ENCODE assay signal across 8 mouse cellular contexts in the genomic region with DNA sequence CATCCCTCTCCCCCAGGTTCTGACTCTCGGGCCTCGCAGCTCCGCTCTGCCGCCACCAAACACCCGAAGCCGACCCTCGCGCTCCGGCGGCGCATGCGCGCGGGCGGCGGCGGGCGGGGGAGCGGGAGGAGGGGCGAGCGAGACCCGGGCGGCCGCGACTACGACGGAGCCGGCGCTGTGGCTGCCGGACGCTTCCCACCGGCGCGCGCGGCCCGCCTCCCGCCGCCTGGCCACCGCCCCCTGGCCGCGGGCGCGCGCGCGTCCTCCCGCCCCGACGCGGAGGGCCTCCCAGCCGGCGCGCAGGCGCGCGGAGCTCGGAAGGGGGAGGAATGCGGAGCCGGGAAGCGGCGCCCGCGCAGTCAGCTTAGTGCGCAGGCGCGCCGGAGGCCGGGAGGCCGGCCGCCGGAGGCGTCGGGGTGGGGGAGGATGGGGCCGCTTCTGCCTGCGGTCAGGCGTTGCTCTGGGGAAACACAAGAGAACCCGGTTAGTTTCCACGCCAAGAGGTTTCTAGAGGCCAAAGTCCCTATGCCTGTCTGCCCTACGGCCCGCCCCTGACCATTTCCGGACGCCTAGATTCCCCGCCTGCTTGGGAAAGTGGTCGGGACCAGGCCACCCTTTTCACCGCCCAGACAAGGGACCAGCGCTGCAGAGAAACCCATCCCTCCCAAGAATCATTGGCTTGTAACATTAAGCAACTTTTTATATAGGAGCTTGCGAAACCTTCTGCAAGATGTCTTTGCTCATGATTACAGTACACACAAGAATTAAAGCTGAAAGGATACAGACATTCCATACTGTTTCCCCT. TPM values are rescaled to one million over a fixed set of nuclear protein-coding genes. Genes with fewer than 3 reads are reported as not detected.
DNase-seq lines count a peak whose midpoint lies in the region; ATAC-seq and TF ChIP-seq lines count a peak whose summit lies in the region.

A gene (minus strand): TSS at position 190 of the 805 bp plus-strand sequence.

- no peak for TF ChIP-seq CTCF in heart, adult 2 months (IDR thresholded peaks at IDR 0.05)
- no peak for TF ChIP-seq CTCF in kidney, adult 2 months (conservative IDR thresholded peaks at IDR 0.05; ENCODE audit: insufficient read depth, insufficient read length, low read depth, low read length)
- no peak for TF ChIP-seq CTCF in spleen, adult 2 months (IDR thresholded peaks at IDR 0.05; ENCODE audit: extremely low read depth, insufficient read depth, insufficient read length, insufficient replicate concordance)

- DNase-seq in 416B (ENCODE audit: low read depth) = peak; percentile 98
- peak; percentile 96 to 98 for DNase-seq in adrenal gland, postnatal 36 days
- peak; percentile 95 to 99 for DNase-seq in heart, adult 2 months
- peak; percentile 97 for DNase-seq in kidney, adult 2 months
- peak; percentile 90 for DNase-seq in limb, embryonic 14.5 days (ENCODE audit: low spot score)
- DNase-seq in spleen, adult 2 months (ENCODE audit: low read depth in 1 of 2, low spot score in 2 of 2) = peak; percentile 86 to 92

- TF ChIP-seq POLR2A in heart, adult 2 months (IDR thresholded peaks at IDR 0.05; ENCODE audit: insufficient read depth, low read depth, low read length) = peak; percentile 90
- TF ChIP-seq POLR2A in kidney, adult 2 months (IDR thresholded peaks at IDR 0.05; ENCODE audit: low read depth, low read length) = peak; percentile 20
- TF ChIP-seq POLR2A in limb, embryonic 14.5 days (IDR thresholded peaks at IDR 0.05; ENCODE audit: borderline replicate concordance, extremely low read depth, insufficient read depth, insufficient read length) = peak; percentile 97; the same call in 1 of the 2 replicates
- TF ChIP-seq POLR2A in spleen, adult 2 months (IDR thresholded peaks at IDR 0.05; ENCODE audit: low read depth, low read length) = peak; percentile 85

- under 1% methylated on average over 68 of the region's 88 CpGs for WGBS in embryonic facial prominence, embryonic 13.5 days
- 2% methylated on average over 88 of the region's 88 CpGs for WGBS in heart, adult 2 months
- under 1% methylated on average over 88 of the region's 88 CpGs for WGBS in kidney, adult 2 months
- 0% methylated on average over 41 of the region's 88 CpGs for WGBS in limb, embryonic 14.5 days
- 1% methylated on average over 58 of the region's 88 CpGs for WGBS in midbrain, embryonic 16.5 days
- 2% methylated on average over 85 of the region's 88 CpGs for WGBS in spleen, adult 2 months

- H3K79me2 ChIP-seq in heart, adult 2 months (replicated peaks; ENCODE audit: control insufficient read depth, insufficient read depth, low read length) = peaks cover 3% of the 10 kb centered on the region; the same call in 1 of the 2 replicates

- H3K27ac ChIP-seq in embryonic facial prominence, embryonic 13.5 days = peak within 1 kb of the TSS; percentile 99
- peak within 1 kb of the TSS; percentile 97 for H3K27ac ChIP-seq in heart, adult 2 months
- peak within 1 kb of the TSS; percentile 95 for H3K27ac ChIP-seq in kidney, adult 2 months (ENCODE audit: insufficient read depth, low read depth, low read length)
- H3K27ac ChIP-seq in limb, embryonic 14.5 days (replicated peaks; ENCODE audit: low read depth, low read length) = peak within 1 kb of the TSS; percentile 97
- peak within 1 kb of the TSS; percentile 95 for H3K27ac ChIP-seq in midbrain, embryonic 16.5 days (ENCODE audit: low read length)
- peak within 1 kb of the TSS; percentile 100 for H3K27ac ChIP-seq in spleen, adult 2 months (ENCODE audit: insufficient read depth, low read length)

- H3K4me1 ChIP-seq in embryonic facial prominence, embryonic 13.5 days = peaks cover 23% of the 10 kb centered on the region
- peaks cover 5% of the 10 kb centered on the region for H3K4me1 ChIP-seq in heart, adult 2 months (ENCODE audit: control insufficient read depth, insufficient read depth, low read length)
- H3K4me1 ChIP-seq in kidney, adult 2 months (ENCODE audit: control insufficient read depth, insufficient read depth, low read length) = no peaks in the 10 kb centered on the region; the same call in 1 of the 2 replicates
- peaks cover 10% of the 10 kb centered on the region; the same call in 1 of the 2 replicates for H3K4me1 ChIP-seq in limb, embryonic 14.5 days (ENCODE audit: control insufficient read depth, insufficient read depth, low read length)
- peaks cover 29% of the 10 kb centered on the region for H3K4me1 ChIP-seq in midbrain, embryonic 16.5 days (ENCODE audit: control insufficient read depth, insufficient read depth, low read length)
- peaks cover 8% of the 10 kb centered on the region for H3K4me1 ChIP-seq in spleen, adult 2 months (ENCODE audit: control insufficient read depth, insufficient read depth, insufficient read length)

- intact Hi-C loops in heart, adult 2 months (cut with DNase I) = loop anchor here (1.0 to 2.0 kb wide), 3 partner anchors 8 to 36 kb away; no protein-coding TSS in a partner anchor

- H3K9ac ChIP-seq in embryonic facial prominence, embryonic 13.5 days = peak within 1 kb of the TSS; percentile 94
- peak within 1 kb of the TSS; percentile 91 for H3K9ac ChIP-seq in heart, adult 2 months (ENCODE audit: low read depth, low read length)
- H3K9ac ChIP-seq in limb, embryonic 14.5 days (ENCODE audit: low read depth, low read length, severe bottlenecking) = peak within 1 kb of the TSS; percentile 89
- H3K9ac ChIP-seq in midbrain, embryonic 16.5 days (ENCODE audit: low read depth, low read length) = peak within 1 kb of the TSS; percentile 92

- no peaks in the 10 kb centered on the region for H3K36me3 ChIP-seq in embryonic facial prominence, embryonic 13.5 days
- peaks cover 5% of the 10 kb centered on the region; the same call in 1 of the 2 replicates for H3K36me3 ChIP-seq in heart, adult 2 months (ENCODE audit: control insufficient read depth, insufficient read depth, low read length)
- H3K36me3 ChIP-seq in kidney, adult 2 months (ENCODE audit: control insufficient read depth, insufficient read depth, low read length) = no peaks in the 10 kb centered on the region
- H3K36me3 ChIP-seq in limb, embryonic 14.5 days (ENCODE audit: control insufficient read depth, insufficient read depth, low read length) = no peaks in the 10 kb centered on the region
- no peaks in the 10 kb centered on the region for H3K36me3 ChIP-seq in midbrain, embryonic 16.5 days (ENCODE audit: control insufficient read depth, insufficient read depth, low read length)
- no peaks in the 10 kb centered on the region for H3K36me3 ChIP-seq in spleen, adult 2 months (ENCODE audit: control insufficient read depth, insufficient read depth, low read length)

- no peaks in the 10 kb centered on the region for H3K27me3 ChIP-seq in embryonic facial prominence, embryonic 13.5 days
- H3K27me3 ChIP-seq in heart, adult 2 months (ENCODE audit: control insufficient read depth, insufficient read depth, low read length) = no peaks in the 10 kb centered on the region
- no peaks in the 10 kb centered on the region for H3K27me3 ChIP-seq in kidney, adult 2 months (replicated peaks; ENCODE audit: control insufficient read depth, insufficient read depth, low read length)
- H3K27me3 ChIP-seq in limb, embryonic 14.5 days (ENCODE audit: control insufficient read depth, insufficient read depth, low read length) = no peaks in the 10 kb centered on the region
- H3K27me3 ChIP-seq in midbrain, embryonic 16.5 days (ENCODE audit: control insufficient read depth, insufficient read depth, low read depth, low read length) = no peaks in the 10 kb centered on the region
- H3K27me3 ChIP-seq in spleen, adult 2 months (ENCODE audit: control insufficient read depth, insufficient read depth, low read length) = 0 out of 2 replicates have a peak, but pooled peaks cover 3% of the 10 kb centered on the region

- TF ChIP-seq EP300 in heart, adult 2 months (IDR thresholded peaks at IDR 0.05; ENCODE audit: insufficient read depth, low read depth, low read length) = peak; percentile 51; the same call in 1 of the 2 replicates

- peak; percentile 88 for ATAC-seq in embryonic facial prominence, embryonic 13.5 days (ENCODE audit: insufficient number of reproducible peaks, insufficient read depth, low FRiP score, low TSS enrichment, low read depth)
- ATAC-seq in limb, embryonic 14.5 days (ENCODE audit: low FRiP score, low read depth) = peak; percentile 87
- peak; percentile 84 for ATAC-seq in midbrain, embryonic 16.5 days

- no peaks in the 10 kb centered on the region for H3K9me3 ChIP-seq in embryonic facial prominence, embryonic 13.5 days
- no peaks in the 10 kb centered on the region for H3K9me3 ChIP-seq in limb, embryonic 14.5 days (ENCODE audit: control insufficient read depth, low read length)
- no peaks in the 10 kb centered on the region for H3K9me3 ChIP-seq in midbrain, embryonic 16.5 days (replicated peaks; ENCODE audit: control insufficient read depth, low read length, poor library complexity, severe bottlenecking)

- peak within 1 kb of the TSS; percentile 87 for H3K4me3 ChIP-seq in embryonic facial prominence, embryonic 13.5 days
- peak within 1 kb of the TSS; percentile 86 for H3K4me3 ChIP-seq in heart, adult 2 months
- peak within 1 kb of the TSS; percentile 83 for H3K4me3 ChIP-seq in kidney, adult 2 months (ENCODE audit: insufficient read depth, low read depth, low read length)
- H3K4me3 ChIP-seq in limb, embryonic 14.5 days (replicated peaks; ENCODE audit: low read length) = peak within 1 kb of the TSS; percentile 93
- peak within 1 kb of the TSS; percentile 96 for H3K4me3 ChIP-seq in midbrain, embryonic 16.5 days (ENCODE audit: low read depth, low read length)
- peak within 1 kb of the TSS; percentile 97 for H3K4me3 ChIP-seq in spleen, adult 2 months (ENCODE audit: extremely low read depth, insufficient read depth, insufficient read length)

- H3K4me2 ChIP-seq in embryonic facial prominence, embryonic 13.5 days = peak within 1 kb of the TSS; percentile 98
- H3K4me2 ChIP-seq in limb, embryonic 14.5 days (replicated peaks; ENCODE audit: low read depth, low read length, severe bottlenecking) = peak within 1 kb of the TSS; percentile 86
- H3K4me2 ChIP-seq in midbrain, embryonic 16.5 days (ENCODE audit: low read length) = peak within 1 kb of the TSS; percentile 79

RNA-seq across cellular contexts. Expression of the gene that starts here (rescaled TPM):
- 10 to 100 TPM; 49.9 to 58.3 TPM for total RNA-seq in adrenal gland, postnatal 36 days (2021)
- polyA plus RNA-seq in embryonic facial prominence, embryonic 13.5 days (2015; fragmentation: Nextera tagmentation; extraction: Ambion mirVana) = 11.6 and 12.7 TPM in 2 replicates
- 10 to 100 TPM; 28.0 to 28.9 TPM for total RNA-seq in heart, adult 2 months (2021)
- 10.7 and 11.5 TPM in 2 replicates for polyA plus RNA-seq in heart, adult 2 months (2012; rRNA removed)
- polyA plus RNA-seq in kidney, adult 2 months (2012; rRNA removed) = 15.9 and 19.6 TPM in 2 replicates
- 15.9 and 16.2 TPM in 2 replicates for polyA plus RNA-seq in limb, embryonic 14.5 days (2012; rRNA removed)
- polyA plus RNA-seq in limb, embryonic 14.5 days (2014; fragmentation: Nextera tagmentation; extraction: Ambion mirVana) = 12.2 and 13.1 TPM in 2 replicates
- 13.6 and 19.2 TPM in 2 replicates for polyA plus RNA-seq in midbrain, embryonic 16.5 days (2015; fragmentation: Nextera tagmentation; extraction: Ambion mirVana)
- 28.2 and 34.1 TPM in 2 replicates for polyA plus RNA-seq in spleen, adult 2 months (2012; rRNA removed)

Comparison
In these comparisons a context has a peak if more than half of its experiments do, and no peak if none do; other contexts are left out.
1. Peak in every context shown above with its lines: DNase-seq, ATAC-seq, H3K4me3 ChIP-seq and H3K27ac ChIP-seq.
2. POLR2A ChIP-seq: peak in every context shown above with its lines; median percentile 97 in limb, embryonic 14.5 days; 90 in heart, adult 2 months; 85 in spleen, adult 2 months; 20 in kidney, adult 2 months.